Mouse (Mus musculus): ENCODE measurements around the gene Hecw2.
A peak's percentile ranks its signal among the peaks of the same experiment; 100 is the strongest.

The Hecw2 gene

DNA sequence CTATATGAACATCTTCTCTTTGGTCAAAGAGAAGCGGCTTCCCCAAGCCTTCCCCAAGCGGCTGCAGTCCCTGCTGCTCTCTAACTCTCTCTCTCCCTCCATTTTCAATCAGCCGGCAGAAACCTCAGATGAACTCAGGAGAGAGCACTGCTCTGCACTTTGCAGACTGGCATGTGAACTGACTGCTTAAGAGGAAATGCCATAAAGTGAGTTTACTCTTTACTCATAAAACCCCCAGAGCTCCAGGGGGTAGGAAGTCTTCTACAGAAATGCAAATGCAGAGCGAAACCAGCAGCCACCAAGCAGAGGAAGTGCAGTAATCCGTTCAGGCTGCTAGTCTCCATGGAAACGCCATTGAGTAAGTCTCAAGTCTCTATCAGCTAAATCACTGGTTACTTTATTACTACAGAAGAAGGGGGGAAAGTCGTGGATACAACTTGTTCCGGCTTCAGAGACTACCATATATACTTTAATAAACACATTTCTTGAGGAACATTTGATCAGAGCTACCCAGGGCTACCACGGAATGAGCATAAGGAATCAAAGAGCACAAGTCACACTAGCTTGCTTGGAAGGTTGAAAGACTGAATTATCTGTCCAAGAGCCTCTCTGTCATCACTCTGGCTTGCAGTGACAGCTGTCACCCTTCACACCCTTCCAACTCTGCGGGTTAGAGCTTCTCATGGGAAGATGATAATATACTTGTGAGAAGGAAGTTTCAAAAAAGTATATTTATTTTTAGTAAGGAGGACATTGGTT lies 371.1 kb downstream of the Hecw2 start:
- peak; percentile 34 to 65 for DNase-seq

DNA sequence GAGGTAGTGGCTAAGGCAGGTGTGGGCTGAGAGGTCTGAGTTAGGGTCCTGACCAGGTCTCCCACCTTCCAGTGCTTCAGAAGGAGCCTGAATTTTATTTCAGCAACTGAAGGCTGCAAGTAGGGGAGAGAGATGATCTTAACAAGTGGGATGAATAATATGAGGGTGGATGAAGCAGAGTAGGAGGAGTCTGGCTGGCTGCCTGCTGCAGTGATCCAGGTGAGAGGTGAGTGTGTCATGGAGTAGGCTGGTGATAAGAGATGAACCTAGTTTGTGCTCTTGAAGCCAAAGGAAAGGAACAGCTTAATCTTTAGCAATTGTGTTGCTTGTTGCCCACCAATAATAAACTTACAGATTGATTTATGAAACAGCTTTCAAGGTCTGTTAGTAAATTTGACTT lies 373.0 kb downstream of the Hecw2 start:
- DNase-seq, result no peak

DNA sequence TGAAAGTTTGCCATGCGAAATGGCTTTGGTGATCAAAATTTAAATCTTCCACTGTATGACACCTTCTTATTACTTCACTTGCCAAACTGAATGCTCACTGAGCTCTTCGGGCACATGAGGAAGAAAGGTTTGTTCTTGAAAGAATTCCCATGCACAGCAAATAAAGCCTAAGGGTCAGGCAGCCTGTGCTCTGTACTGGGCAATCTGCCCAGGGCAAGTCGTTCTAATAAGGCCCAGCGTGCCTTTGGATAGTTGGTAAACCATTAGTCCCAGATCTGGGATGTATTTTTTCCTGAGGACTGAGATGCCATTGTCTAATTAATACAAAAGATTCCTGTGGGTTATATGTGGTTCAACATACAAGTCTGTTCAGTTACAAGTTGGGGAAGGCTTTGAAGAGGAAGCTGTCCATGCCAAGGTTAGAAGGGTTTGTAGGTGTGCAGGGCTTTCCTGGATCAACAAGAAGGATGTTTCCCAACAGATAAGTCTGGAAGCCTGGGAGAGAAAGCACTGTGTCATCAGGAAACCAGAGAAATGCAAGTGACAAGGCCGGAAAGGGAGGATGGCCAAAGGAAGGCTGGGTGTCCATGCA lies 374.8 kb downstream of the Hecw2 start:
- DNase-seq, result peak; percentile 49 to 60

DNA sequence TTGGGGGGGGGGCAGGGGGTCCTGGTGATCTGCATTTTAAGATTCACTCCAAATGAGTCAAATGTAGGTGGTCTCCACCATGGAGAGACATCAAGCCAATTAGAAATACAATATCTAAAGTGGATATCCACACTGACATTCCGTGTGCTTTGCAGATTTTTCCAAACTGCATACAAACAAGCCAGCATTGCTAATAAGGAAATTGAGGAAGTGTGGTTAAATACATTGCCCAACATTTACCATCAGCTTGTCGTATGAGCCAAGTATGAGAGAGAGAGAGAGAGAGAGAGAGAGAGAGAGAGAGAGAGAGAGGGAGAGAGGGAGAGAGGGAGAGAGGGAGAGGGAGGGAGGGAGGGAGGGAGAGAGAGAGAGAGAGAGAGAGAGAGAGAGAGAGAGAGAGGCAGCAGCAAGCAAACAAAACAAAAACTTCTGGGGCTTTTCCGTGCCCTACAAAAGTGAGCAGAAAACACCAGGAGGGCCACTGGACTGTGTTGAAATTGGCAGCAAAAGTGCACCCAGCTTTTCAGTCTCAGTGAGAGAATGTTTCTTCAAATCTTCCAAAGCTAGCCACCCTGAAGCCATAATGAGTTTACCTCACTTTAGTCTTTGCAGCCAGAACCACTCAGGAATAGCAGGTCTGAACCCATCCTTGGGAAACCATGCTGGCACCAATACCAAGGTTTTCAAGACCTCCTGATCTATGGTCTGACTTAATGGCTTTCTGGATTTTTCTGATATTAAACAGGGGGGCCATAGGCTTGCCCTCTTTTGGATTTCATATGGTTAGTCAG lies 376.7 kb downstream of the Hecw2 start:
- DNase-seq, result no peak

DNA sequence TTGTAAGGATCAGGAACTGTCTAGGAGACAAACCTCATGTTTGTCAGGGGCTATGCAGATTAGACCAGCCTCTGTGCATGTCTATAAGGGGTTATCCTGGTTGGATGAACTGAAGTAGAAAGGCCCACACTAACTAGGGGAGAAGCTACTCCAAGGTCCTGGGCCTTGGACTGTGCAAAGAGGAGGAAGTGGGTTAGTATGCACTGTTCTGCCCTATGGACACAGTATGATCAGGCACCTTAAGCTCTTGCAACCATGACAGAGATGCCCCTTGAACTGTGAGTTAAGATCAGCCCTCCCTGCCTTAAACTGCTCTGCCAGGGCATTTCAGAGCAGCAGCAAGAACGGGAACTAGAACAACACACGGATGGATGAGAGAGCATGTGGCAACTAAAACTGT lies 378.6 kb downstream of the Hecw2 start:
- DNase-seq, result no peak

DNA sequence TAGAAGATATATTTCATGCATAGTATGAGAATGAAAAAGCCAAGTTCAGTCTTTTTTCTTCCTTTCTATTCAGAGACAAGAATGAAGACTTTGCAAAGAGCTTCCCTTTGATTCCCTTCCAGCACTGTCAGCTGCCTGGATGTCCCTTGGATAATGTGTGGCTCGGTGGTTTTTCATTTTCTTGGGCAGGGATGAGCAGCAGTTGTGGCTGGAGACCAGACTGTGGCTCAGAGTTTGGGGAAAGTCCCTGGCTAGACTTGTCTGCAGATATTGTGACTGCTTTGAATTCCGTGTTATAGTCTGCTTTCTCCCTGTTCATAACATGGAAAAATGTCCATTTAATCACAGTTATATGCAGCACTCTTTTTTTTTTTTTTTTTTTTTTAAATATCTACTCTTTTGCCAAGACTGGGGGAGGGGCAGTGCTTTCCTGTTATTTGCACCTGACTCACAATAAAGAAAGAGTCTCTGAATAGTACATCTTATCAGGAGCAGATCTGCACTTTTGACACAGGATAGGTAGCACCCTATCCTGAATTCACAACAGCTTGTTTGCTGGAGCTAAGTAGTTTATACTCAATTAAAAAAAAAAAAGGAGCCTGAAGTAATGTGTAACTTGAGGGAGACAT lies 380.8 kb downstream of the Hecw2 start:
- peak; percentile 41 to 54 for DNase-seq

DNA sequence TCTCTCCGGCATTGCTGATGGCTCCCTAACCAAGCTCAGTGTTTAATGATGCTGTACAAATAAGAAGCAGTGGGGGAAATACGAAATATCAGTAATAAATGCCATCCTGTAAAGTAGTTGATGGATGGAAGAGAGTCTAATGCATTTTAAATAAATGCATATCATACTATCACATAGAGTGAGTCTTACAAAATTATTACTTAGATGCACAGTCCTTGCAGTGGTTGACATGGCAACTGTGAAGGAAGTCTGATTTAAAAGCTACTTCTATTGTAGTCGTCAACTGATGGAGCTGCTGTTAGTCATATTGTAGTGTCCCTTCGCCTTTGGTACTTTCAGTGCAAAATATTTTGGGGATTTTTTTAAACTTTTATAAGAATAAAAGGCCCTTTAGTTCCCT lies 383.0 kb downstream of the Hecw2 start:
- DNase-seq, result no peak

DNA sequence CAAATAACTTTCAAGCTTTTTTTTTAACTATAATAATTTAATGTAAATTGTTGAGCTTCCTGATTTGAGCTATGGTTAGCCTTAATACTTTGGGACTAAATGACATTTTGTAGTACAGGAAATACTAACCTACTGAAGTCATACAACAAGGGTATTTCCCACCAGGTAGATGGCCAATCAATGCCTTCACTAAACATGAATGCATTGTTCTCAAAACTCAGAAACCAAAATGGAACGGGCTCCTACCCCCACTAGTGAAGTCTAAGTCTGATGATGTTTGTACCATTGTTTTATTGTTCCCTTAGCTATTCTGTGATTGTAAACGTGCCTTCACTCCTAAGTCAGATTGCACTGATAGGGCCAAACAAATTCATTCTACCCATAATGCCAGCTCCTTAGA lies 386.7 kb downstream of the Hecw2 start:
- no peak for DNase-seq

DNA sequence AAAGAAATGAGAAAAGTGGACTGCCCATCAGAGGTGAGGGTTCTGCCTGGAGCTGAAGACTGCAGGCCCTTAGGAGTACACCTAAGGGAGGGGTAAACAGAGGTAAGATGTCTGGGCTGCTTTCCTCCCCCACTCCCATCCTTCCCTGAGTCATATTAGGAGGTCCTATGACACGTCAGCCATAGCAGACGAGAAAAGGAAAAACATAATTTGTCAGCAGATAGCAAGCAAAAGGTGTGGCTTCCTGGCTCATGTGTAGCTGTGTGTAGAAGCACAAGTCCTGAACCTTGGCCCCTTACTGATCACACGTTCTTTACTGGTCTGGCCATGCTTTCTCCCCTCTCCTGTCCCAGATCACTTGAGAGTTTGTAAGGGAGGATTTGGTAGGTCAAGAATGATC lies 397.2 kb downstream of the Hecw2 start:
- no peak for DNase-seq

DNA sequence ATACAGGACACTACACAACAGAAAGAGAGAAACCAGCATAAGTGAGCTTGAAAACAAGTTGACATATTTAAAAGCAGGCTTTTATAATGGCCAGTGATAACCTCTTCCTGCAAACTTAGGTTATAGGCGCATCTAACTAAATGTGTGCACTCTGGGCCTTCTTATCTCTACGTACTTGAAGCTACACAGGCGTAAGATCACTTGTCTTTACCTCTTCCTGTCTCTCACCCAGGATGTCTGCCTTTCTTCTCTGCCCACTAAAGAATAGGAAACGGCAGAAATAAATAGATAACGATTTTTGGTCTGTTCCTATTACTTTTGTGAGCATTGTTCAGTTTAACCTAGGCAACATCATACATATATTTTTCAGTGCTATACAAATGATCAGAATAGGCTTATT lies 397.9 kb downstream of the Hecw2 start:
- DNase-seq, result no peak

DNA sequence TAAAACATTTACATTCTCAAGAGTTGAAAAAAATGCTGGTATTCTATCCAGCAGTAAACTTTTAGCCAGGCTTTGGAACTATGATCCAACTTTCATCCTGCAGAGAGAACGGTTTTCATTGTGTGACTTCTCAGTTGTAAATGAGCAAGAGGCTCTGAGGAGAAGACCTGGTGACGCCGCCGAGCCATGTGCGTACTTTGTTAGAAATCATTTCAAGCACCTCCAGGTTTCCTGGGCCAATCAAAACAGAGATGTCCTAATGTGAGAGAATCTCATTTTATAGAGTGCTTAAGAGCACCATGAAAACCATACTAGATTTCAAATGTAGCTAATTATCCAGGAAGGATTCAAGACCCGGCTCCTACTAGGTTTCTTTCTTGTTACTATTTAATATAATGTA lies 398.7 kb downstream of the Hecw2 start:
- no peak for DNase-seq

DNA sequence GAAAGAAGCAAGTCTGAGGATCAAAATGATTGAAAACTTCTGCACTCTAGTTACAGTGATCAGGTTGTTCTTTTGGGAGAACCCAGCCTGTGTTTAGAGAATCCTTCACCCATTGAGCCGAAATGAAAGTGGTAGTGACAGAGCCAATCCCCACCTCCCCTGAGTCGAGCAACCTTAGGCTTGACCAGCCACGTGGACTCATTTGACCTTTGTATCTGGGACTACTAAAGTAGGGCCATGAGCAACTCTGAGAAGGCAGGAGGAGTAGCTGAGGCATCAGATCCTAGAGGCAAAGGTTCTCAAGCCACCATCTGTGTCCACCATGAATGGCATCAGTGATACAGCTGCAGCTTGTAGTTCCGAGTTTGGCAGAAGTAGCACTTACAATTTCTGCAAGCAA lies 399.4 kb downstream of the Hecw2 start:
- DNase-seq, result no peak

DNA sequence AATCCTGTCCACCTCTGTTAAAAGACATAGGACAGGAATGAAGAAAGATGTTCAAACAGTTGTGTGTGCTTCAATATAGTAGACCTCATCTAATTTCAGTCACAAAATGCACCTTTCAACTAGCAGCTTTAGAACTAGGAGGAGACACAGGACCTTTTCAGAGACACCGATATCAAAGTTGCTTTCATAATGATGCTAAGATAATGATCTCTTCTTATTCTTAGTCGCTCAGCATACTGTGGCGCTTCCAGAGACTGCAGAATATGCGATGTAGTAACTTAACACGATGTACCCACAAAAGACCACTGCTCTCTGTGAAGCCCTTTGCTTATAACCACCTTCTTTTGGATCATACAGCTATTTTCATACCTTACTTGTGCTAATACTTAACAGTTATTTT lies 399.9 kb downstream of the Hecw2 start:
- DNase-seq, result no peak

DNA sequence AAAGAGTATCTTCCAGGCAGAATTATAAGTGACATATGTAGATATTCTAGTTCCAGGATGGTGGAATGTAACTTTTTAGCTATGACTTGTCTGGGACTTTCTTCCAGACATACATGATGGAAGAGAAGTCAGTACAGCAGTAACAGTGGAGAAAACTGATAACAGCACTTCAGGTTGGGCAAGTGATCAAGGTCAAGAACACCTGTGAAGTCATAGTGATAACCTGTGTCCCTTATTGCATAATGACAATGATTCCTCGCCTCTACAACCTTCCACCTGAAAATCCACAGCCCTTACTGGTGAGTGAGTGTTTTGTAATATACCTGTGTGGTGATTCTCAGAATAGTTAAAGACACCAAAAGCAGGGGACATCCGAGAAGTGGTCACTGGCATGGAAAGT lies 400.7 kb downstream of the Hecw2 start:
- DNase-seq, result no peak

DNA sequence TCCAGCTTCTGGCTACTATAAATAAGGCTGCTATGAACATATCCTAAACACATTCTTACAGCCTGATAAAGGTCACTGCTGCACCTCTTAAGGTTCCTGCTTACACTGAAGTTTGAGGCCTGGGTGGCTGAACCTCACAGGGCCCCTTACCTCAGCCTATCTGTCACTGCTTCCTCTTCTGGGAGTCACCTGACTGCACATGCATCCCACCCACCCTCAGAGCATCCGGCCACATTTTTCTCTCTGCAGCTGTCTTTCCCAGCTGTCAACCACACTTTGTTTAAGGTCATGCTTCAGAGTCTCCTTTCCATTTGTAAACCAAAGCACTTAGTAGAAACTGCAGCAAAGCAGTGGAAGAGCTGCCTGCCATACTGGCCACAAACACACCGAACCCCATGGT lies 403.6 kb downstream of the Hecw2 start:
- no peak for DNase-seq

DNA sequence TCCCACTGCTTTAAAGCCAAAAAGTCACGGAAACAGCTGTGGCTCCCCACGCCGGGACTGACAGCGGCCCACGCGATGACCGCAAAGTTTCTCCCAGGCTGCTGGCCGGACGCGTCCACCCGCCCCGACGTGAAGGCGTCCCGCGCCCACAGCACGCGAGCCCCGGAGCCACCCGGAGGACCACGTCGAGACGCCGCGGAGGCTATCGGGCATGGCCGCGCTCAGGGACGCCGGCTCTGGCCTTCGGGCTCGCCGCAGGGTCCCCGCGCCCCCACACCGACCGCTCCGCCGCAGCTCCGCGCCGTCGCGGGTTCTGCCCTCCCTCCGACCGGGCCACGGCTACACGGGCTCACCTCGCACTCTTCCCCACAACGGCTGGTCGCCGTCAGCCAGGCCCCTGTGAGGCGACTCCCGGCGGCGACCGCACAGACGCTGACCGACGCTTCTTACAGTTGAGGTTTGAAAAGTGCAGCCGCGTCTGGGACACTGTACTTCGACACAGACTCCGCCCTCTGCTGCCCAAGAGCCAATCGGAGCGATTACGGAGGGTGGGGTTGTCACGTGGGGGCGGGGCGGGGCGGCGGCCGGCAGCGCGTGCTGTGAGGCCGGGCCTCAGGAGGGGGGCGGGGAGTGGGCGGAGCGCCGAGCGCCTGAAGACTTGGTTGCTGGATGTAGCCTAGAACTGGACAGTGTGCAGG lies 410.1 kb downstream of the Hecw2 start, which contains the start of gene Stk17b:
TSS of gene Stk17b (minus strand) at position 504 of the 698 bp plus-strand sequence.
- DNase-seq, result peak; percentile 96 to 98

DNA sequence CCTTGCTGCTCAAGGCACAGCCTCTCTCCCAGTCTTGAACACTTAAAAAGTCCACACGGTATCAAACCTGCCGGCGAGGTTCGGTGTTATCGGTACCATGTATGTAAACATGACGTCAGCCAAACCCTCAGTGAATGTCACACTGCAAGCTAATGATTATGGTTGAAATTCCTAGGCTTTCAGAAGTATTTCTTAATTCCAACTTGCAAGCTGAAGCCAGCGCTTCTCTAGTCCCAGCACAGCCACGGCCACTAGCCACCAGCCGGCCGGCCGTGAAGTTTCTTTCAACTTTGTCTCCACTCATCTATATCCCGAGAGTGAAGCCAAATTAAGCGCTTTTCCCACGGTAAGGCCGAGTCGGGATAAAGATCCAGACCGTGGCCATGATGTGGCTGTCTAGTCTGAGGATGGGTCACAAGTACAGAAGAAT lies 410.7 kb downstream of the Hecw2 start:
- DNase-seq, result peak; percentile 19 to 59

DNA sequence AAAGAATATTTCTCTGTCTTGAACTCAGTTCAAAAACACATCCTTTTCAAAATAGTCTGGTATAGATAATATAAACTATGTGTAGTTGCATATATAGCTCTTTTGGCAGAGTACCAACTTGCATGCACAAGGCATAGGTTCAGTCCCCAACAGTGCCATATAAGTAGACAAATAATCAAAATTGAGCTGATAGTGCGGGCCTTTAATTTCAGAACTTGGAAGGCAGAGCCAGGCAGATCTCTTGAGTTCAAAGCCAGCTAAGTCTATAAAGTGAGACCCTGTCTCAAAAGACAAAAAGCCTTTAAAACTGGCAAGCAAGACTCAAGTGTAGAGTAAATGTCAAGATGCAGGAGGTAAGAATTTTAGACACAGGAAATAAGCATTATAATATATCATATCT lies 412.0 kb downstream of the Hecw2 start:
- no peak for DNase-seq

DNA sequence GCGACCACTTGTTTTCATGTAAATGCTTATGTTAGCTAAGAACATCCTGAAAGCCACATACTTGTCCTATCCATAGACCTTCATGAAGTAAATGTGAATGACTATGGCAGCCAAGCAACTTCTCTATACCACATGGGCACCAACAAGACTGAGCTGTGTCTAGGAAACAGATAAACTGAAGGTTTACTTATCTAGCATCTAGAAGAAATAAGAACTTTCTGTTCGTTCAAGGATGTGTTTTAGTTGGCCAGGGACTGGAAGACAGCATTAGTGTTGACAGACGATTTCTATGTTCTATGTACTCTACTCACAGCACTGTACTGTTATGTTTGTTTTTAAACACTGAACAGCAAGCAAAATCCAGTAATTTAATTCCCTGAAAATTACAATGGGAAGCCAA lies 412.9 kb downstream of the Hecw2 start:
- DNase-seq, result no peak

DNA sequence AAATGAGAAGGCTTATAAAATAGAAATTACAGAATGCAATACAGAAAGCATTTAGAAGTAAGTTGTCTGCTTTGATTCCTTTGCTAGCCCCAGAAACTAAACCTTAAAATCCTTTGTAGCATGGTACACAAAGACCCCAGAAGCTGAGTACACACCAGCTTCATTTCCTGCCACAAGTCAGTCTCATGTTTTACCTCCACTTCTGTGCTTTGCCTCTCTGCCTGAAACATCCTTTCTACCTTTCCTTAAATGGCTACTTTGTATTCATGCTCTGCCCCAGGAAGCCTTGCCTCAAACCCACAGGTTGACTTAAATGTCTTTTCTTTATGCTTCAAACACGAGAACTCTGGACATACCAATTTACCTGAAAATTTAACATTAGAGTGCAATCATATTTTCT lies 413.7 kb downstream of the Hecw2 start:
- DNase-seq, result no peak

DNA sequence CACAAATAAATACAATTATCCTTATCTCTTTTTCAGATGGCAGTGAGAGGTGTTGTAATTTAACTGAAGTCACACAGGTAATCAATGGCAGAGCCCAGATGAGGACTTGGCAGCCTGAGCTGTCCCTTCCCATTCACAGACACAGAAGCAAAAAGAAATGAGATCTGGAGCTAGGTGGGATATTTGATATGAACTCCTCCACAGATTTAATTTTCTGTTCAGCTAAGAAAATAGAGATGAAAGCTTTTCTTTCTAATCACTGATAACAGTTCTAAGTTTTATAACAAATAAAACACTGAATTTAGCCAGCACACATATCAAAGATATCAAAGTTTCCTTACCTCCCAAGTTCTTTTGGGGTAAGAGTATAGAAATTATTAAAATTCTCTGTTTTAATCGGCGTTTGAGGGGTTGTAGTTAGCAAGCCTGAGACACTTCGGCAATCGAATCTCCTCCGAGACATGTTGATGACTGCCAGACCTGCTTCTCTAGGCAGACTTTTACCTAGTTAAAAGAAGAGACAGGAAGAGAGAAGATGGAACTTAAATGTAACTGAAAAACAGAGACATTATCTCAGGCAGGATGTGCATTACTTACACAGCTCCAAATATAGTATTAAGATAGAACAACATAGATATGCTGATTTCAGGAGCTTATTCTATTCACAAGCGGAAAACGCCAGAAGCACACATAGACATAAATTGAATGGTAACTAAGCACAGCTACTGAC lies 418.6 kb downstream of the Hecw2 start:
- no peak for DNase-seq

DNA sequence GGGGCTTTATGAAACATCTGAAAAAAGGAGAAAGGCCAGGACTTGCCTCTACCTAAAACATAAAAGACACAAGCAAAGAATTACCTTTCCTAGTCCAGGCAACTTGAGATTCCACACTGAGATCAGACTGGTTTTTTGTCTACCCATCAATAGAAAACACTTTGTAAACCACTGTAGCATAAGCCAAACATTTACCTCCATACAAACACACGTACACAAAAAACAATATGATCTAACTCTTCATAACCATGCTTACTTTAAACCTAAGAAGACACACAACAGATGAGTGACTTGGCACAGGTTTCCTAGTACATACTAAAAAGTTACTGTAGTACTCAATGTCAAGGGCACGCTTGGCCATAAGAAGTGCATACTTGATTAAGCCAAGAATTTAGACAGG lies 419.4 kb downstream of the Hecw2 start:
- no peak for DNase-seq

Data from kidney, postnatal 36 days (tissue).